Mouse (Mus musculus): ENCODE measurements at regions not wholly inside any gene's neighbourhood (a gene's known extent, or its start where the extent isn't known, plus 50 kb on each side); places are given as distances from the start of the nearest gene placed in this dataset.

DNA sequence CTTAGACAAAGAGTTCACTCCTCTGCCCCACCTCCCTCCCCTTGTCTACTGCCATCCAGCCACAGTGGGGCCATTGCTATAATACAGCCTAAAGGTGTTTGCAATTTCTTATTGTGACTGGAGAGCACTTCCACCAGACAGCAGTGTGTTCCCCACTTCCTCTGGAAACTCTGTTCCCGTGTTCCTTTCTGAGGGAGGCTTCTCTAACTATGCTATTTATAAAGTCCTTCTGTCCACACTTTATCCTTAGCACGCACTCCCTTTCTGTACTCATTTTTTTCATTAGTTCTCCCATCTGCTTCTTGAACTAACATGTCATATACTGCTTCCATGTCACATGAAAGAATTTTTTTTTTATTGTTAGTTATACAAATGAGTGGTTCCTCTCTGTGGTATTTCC is 52.0 kb upstream of the 4930432M17Rik start:
- no peak for ATAC-seq (ENCODE audit: extremely low read depth, insufficient number of reproducible peaks, low FRiP score, poor library complexity, severe bottlenecking)

DNA sequence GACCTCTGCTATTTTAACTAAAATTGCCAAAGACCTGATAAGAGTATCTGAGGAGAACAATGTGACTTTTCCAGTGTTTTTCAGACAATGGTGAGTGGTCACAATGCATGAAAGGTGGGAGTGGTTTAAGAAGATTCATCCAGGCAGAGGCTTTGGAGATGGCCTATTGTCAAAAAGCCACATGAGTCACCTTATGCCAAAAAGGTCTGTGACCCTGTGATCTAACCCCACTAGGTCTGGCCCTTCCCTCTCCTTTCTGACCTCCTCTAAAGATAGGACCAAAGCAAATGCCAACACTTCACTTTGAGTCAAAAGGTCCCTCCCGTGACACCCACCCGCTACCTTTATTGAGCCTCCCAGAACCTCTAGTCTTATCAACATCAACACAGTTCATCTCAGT is 52.4 kb upstream of the 4930432M17Rik start:
- ATAC-seq (ENCODE audit: extremely low read depth, insufficient number of reproducible peaks, low FRiP score, poor library complexity, severe bottlenecking) = no peak

DNA sequence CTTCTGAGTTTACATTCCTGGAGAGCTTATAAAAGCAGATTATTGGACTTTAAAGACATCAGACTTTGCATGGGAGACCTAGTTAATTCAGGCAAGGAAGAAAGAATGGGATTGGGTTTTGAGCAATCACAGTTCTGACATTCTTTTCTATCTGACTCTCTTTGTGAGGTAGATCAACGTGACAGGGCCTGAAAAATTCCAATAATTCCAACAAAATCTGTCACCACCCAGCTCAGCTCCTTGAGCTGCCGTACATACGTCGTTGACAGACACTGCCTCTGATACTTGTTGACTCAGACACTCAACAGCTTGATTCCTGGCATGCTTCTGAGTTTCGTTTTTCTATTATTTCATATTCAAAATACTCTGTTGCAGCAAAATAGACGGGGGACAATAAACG is 53.2 kb upstream of the 4930432M17Rik start:
- ATAC-seq (ENCODE audit: extremely low read depth, insufficient number of reproducible peaks, low FRiP score, poor library complexity, severe bottlenecking) = no peak

DNA sequence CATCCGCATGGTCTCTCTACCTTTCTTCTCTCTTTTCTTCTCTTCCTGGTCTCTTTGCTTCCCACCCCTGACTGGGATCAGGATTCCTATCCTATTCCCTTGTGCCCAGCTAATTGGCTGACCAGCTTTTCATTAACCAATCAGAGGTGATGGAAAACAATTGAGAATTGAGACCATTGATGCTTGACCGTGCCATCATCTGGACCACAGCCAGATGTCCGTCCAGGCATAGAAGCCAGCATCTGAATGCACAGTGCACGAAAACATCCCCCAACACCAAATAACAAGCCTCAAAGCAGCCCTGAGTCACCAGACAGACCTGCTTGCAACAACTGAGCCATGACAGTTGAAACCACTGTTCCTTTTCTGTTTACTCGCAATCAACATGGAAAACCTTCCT is 54.5 kb upstream of the 4930432M17Rik start:
- no peak for ATAC-seq (ENCODE audit: extremely low read depth, insufficient number of reproducible peaks, low FRiP score, poor library complexity, severe bottlenecking)

DNA sequence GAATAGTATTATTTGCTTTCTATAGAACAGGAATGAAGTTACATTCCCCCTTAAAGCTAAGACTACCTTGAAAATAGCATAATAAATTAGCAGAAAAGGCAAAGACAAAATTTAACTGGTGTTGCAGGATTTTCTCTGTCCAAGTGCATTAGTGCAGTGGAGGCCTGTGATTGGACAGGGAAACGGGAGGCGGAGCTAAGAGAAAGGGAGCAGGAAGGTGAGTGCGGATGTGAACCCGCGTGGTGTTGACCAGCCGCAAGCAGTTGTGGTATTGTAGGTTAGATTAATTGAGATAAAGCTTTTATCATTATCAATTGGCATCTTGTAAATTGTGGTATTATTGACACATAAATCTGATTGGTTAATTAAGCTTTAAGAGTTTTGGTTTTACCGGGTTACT is 55.8 kb upstream of the 4930432M17Rik start:
- ATAC-seq (ENCODE audit: extremely low read depth, insufficient number of reproducible peaks, low FRiP score, poor library complexity, severe bottlenecking) = no peak

DNA sequence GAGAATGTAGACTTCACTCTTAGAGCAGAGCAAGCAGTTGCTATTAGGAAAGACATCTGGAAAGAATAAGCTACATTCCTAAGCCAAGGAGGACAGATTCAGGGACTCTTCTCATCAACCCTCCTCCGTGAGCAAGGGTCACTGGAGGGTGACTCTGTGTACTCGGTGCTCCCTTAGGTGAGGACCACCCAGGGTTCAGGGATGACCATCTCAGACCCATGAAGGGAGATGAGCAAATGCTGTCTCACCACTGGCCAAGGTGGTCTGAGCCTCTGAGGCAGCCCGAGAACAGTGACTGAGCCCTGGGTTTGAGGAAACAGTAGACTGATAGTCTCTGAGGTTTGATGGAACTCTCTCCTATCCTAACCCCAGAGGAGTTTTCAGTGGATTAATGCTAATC is 57.3 kb upstream of the 4930432M17Rik start:
- no peak for ATAC-seq (ENCODE audit: extremely low read depth, insufficient number of reproducible peaks, low FRiP score, poor library complexity, severe bottlenecking)

DNA sequence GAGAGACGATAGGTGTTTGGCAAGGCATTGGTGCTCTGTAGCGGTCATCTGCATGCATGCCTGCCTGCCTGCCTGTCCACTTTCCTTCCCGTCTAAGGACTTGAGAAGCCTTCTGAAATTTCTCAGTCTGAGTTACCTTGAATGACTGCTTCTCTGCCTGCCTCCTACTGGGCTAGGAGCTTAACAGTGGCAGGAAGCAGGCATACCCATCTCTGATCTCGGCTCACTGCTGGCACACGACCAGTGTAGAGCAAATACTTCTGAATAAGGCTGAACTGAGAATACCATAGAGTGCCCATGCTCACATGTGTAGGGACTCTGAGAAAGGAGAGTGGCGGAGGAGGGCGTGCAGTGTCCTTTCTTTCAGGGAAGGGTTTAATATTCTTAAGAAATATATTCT is 60.7 kb upstream of the 4930432M17Rik start:
- no peak for ATAC-seq (ENCODE audit: extremely low read depth, insufficient number of reproducible peaks, low FRiP score, poor library complexity, severe bottlenecking)

DNA sequence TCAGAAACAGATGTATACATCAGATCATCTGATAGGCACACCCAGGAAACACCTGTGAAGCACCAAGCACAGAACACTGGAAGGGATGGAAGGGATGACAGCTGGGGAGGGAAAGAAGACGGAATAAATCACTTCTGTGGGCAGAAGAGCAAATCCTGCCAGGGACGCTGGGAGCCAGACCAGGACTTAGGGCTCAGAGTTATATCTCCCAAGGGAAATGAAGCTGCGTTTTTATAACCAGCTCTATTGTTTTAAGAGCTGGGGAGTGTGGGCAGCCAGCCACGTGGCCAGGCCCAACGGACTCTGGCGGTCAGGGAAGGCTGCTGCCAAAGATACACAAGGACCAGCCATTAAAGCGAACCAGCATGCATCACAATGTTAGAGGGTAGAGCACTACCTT is 61.5 kb upstream of the 4930432M17Rik start:
- no peak for ATAC-seq (ENCODE audit: extremely low read depth, insufficient number of reproducible peaks, low FRiP score, poor library complexity, severe bottlenecking)

DNA sequence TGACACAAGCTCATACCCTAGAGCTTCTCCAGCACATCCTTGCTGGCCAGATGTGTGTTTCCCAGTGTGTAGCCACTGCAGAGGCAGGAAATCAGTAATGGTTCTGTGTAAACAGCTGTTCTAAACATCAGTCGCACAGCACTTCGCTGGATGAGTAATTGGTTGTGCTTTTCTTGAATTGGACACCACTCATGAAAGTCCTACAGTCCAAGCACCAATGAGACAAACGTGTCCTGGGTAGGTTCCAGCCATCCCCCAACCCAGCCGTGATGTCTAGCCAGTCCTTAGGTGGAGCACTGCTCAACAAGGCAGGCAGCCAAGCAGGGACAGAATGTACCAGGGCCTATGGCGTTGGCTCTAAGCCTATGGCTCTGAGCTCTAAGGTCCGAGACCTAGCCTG is 65.8 kb upstream of the 4930432M17Rik start:
- ATAC-seq (ENCODE audit: extremely low read depth, insufficient number of reproducible peaks, low FRiP score, poor library complexity, severe bottlenecking) = no peak

DNA sequence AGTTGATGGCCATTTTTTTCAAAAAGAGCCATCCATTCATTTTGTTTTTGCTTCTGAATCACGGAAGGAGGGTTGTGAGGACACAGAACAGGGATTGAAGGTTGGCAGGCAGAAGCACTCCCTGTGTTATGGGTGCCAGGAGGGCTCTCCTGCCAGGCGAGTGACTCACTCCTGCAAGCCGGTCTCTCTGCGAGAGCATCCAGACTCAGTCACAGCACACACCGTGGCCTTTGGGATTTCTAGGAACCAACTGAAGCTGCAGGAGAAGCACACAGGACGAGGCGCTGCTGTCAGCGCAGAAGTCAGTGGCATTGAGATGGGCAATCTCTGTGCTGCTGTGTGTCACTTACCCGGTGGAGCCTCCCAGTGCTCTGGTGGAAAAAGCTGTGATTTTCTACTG is 66.5 kb upstream of the 4930432M17Rik start:
- no peak for ATAC-seq (ENCODE audit: extremely low read depth, insufficient number of reproducible peaks, low FRiP score, poor library complexity, severe bottlenecking)

DNA sequence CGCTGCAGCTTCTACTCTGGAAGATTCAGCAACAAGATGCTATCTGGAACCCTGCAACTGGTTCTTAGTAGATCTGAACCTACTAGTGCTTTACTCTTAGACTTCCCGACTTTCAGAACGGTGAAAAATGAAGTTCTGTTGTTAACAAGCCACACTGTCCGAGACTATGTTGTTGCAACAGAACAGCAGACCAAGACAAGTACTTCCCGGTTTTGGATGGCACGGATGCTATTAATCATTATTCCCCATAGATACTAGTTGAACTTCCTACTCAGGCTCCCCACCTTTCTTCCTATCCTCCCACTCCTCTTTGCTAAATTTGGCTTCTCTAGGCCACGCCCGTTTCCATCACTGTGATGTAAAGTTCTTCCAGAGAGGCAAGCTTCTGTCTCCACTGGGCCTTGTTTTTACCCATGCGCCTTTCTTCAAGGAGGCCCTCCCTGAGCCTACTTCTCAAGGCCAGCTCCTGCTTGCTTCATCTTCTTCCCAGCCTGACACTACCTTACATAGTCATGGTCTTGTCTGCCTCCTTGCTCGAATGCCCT is 67.7 kb upstream of the 4930432M17Rik start:
- no peak for ATAC-seq (ENCODE audit: extremely low read depth, insufficient number of reproducible peaks, low FRiP score, poor library complexity, severe bottlenecking)

DNA sequence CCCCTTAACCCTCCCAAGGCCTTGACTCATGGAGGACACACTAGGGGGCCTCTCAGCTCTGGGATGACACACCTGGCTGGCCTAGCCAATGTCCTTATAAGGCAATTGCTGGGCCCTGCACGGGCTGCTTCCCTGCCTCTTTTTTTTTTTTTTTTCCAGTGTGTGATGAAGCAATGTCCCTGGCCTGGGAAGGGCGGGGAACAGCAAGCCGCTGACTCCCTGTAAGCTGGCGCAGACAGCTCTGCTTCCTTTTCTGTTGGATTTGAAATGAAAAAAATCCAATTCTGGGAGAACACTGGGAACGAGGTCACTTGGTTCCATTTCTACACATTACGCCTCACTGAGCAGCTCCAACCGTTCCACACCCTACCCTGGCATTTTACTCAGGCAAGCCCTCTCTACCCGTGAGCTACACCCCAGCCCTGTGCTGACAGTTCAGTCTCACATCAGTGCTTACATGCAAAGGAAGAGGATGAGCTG is 68.4 kb upstream of the 4930432M17Rik start:
- ATAC-seq (ENCODE audit: extremely low read depth, insufficient number of reproducible peaks, low FRiP score, poor library complexity, severe bottlenecking) = no peak

DNA sequence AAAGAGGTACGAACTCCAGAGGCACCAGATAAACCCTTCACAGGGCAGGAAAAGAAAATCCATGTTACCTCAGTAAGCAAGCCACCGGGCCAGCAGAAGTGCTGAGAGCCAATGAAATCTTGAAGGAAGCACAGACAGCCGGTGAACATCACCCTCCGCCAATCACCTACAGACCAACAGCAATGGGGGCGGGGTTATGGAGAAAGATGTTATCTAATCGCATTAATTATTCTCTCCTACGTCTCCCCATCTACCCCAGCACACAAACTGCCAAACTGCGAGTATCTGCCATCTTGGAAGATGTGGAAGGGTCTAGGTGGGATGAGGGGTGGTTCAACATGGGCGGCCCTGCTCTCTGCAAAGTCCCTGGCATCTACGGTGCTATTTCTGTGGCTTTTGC is 68.6 kb upstream of the Slc44a3 start:
- no peak for ATAC-seq (ENCODE audit: extremely low read depth, insufficient number of reproducible peaks, low FRiP score, poor library complexity, severe bottlenecking)

DNA sequence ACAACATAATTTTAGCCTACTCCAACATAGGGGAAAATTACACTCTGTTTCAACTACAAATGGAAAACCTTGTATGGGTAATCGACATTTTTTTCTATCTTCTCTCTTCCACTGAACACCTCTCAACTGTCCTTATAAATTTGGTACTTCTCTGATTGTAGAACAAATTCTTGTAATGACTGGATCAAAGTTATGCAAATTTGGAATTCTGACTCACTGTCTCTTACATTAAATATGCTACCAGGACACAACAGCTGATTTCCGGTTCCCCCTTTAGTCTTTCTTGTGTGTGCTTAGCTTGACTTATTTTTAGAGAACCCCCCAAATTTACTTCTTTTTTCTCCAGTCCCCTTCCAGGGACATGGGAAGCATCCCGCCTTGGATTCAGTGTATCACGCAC is 68.2 kb upstream of the Slc44a3 start:
- no peak for ATAC-seq (ENCODE audit: extremely low read depth, insufficient number of reproducible peaks, low FRiP score, poor library complexity, severe bottlenecking)

DNA sequence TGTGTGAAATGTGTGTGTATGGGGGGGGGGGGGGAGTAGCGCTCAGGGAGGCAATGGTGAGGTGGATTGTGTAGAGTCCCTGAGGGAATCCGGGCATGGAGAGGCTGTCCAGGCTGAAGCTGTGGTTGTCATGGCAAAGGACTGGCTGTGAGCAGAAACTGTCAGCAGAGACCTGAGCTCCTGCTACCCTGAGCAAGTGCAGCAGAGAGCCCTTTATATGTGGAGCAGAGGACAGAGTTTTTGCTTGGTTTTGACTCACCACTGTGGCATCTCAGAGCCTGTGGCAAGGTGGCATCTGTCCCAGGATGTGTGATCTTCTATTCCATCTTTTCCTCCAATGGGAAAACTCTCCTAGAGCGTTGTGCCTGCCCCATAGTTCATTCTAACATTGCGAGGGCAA is 65.8 kb upstream of the Slc44a3 start:
- no peak for ATAC-seq (ENCODE audit: extremely low read depth, insufficient number of reproducible peaks, low FRiP score, poor library complexity, severe bottlenecking)

DNA sequence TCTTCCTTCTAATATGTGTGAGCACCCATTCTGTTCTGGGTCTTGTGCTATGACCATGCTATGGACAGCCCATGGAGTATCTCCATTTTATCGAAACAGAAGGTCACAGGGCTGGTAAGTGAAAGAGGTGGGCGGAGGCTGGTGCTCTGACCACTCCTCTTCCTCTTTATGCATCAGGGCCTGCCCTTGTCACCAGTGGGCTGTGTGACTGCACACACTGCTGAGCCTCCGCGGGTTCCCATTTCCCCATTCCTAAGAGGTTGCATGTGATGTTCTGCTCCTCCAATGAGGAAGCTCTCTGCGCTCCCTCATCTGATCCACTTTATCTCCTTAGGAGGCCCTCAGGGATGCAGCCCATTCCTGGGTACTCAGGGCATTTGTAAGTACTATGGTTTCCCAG is 65.0 kb upstream of the Slc44a3 start:
- peak; percentile 98 for ATAC-seq (ENCODE audit: extremely low read depth, insufficient number of reproducible peaks, low FRiP score, poor library complexity, severe bottlenecking)

DNA sequence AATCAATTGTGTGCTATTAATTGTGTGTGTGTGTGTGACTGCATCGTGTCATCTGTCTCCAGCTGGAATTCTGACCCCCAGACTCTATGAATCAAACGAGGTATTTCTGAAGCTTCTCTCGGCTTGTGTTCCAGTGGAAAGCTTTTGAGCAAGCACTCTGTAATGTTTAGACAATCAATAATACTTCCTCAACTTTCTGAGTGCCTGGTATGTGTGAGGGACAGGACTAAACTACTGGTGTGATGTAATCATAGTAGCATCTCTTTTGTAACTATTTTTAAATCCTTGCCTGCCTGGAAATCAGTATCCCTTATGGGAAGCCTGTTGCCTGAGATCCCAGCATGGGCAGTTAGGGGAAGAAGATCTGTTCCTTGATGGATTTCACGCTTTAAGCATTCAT is 62.4 kb upstream of the Slc44a3 start:
- no peak for ATAC-seq (ENCODE audit: extremely low read depth, insufficient number of reproducible peaks, low FRiP score, poor library complexity, severe bottlenecking)

DNA sequence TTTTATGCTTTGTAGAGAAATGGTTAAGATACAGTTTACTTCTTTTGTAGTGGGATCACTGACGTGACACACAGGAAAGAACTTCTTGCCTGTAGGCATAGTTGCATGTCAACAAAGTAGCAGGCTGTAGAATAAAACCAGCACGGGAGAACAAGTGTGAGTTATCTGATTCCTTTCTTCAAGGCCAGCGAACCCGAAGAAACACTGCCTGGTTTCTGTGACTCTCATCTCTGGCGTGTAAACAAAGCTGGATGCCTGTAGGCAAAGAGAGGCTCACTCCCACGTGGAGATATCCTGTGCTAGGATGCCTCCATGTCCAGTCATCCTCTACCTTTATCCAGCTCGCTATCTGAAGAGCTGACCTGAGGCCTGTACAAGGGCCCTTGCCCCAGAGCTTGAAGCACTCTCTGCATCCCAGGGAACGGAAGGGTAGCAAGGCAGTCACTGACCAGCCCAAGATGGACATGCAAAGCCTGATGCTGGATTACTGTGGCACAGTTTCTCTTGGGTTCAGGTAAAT is 61.5 kb upstream of the Slc44a3 start:
- no peak for ATAC-seq (ENCODE audit: extremely low read depth, insufficient number of reproducible peaks, low FRiP score, poor library complexity, severe bottlenecking)

DNA sequence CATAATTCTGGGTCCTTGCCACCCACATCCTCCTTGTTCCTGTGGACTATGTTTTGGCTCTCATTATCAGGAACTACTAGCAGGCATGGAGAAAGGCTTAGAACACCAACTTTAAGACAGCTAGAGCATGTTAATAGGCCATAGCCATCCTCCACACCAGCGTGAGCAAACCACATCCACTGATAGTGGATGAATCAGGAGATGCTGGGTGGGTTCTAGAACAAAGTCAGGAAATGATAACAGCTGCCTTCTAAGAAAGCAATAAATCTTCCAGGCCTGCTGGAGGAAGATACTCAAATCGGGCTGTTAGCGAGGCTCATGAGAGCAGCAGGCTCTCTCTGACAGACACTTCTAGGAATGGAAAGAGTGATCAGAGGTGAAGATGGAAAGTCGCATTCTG is 60.9 kb upstream of the Slc44a3 start:
- ATAC-seq (ENCODE audit: extremely low read depth, insufficient number of reproducible peaks, low FRiP score, poor library complexity, severe bottlenecking) = no peak

DNA sequence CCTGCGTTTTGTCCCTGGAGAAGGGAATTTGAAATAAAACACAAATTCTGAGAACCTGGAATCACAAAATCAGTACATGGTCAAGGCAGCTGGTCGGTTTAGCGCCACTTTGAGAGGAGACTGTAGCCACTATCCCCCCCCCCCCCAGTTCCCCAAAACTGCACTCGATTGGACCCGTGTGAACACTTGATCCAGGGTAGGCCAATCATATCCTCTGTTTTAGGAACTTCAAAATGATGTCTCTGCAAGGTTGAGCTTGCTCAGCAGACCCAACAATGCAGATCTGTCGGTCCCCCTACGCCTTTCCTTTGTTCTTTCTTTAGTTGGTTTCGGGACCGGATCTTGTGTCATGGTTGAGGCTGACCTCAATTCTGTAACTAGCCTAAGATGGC is 57.3 kb upstream of the Slc44a3 start:
- no peak for ATAC-seq (ENCODE audit: extremely low read depth, insufficient number of reproducible peaks, low FRiP score, poor library complexity, severe bottlenecking)

DNA sequence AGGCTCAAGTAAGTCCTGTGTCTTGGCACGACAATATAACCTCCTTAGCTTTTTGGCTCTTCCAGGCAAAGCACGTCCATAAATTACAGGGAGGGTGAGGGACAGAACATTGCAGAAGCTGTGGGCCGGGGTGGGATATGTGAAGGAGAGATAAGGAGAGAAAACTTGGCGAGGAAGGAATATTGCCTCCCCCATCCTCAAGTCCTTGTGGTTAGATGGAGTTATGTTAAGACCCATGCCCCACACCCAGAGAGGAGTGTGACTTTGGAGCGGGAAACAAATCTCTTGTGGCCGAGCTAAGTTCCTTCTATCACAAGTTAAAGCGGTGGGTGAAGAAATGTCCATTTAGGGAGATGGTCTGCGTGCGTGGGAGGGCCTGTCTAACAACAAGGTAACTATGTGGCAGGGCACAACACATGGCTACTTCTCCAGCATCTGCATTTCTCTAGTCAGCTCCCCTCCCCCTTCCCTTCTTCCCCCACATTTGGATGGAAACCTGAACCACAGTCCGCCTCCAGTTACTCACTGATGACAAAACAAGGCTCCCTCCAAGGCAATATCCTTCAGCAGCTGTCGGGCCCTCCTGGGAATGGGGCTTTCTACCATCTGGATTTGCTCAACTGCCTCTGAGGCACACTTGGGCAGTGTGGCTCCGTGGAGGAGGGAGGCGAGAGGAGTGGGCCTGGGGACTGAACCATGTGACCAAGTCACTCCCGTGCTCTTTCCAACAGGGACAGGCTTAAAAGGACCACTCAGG is 56.7 kb upstream of the Slc44a3 start:
- ATAC-seq (ENCODE audit: extremely low read depth, insufficient number of reproducible peaks, low FRiP score, poor library complexity, severe bottlenecking) = no peak
